Mouse (Mus musculus): ENCODE data around the gene Tmem274. TPM values are rescaled to one million over a fixed set of nuclear protein-coding genes. Genes with fewer than 3 reads are reported as not detected.

Gene Tmem274
- total RNA-seq, 2 experiments from 2014 or later: not detected

DNA sequence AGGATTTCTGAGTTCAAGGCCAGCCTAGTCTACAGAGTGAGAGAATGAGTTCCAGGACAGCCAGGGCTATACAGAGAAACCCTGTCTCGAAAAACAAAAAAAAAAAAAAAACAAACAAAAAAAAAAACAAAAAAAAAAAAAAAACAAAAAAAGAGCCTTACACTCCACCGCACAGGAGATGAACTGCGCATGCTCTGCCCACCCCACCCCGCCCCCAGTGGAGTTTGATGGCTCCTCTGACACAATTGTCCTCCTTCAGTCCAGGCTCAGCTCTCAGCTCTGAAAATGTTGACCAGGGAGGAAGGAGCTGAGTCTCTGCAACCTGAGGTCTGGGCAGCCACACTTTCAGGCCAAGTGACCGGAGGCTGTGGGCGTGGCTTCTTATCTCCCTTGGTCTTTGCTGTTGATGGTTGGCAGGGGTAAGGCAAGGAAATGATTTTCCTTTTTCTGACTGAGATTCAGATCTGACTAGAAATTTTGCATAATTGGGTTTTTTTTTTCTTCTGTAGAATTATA is 13.7 kb upstream of the Tmem274 start:
- ATAC-seq (replicated peaks; ENCODE audit: low FRiP score, low TSS enrichment, poor library complexity, severe bottlenecking): no peak

DNA sequence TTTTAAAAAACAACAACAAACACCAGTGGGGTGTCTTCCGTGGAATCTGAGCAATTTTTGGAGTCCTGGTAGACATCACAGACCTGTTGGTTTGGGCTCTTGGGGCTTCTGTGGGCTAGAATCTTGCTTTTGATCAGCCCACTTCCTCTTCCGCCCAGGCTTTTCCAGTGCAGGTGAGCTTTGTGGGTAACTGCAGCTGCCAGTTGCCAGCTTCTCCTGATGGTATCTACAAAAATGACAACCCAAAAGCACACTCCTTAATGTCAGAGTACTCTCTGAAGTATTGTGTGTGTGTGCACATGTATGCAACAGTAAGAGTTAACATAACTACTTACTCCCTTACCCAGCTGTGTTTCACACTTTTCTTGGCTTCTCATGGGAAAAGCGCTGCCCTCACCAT is 7.6 kb upstream of the Tmem274 start:
- no peak for ATAC-seq (replicated peaks; ENCODE audit: low FRiP score, low TSS enrichment, poor library complexity, severe bottlenecking)

DNA sequence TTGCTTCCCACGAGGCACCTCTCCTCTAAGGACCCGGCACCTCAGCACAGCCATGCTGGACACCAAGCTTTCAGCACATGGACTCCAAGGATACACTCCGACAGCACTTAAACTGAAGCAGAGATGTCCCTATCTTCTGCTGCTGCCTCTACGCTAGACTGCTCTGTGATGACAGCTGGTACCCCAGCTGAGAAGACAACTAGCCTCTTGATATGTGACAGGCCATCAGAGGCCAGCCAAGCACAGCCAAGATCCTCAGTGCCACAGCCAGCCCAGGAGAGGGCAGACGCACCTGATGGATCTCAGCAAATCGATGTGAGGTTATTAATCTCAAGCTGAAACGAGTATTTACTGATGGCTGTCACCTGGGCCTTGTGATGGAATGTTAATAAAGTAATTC is 2.1 kb upstream of the Tmem274 start:
- no peak for ATAC-seq (replicated peaks; ENCODE audit: low FRiP score, low TSS enrichment, poor library complexity, severe bottlenecking)

DNA sequence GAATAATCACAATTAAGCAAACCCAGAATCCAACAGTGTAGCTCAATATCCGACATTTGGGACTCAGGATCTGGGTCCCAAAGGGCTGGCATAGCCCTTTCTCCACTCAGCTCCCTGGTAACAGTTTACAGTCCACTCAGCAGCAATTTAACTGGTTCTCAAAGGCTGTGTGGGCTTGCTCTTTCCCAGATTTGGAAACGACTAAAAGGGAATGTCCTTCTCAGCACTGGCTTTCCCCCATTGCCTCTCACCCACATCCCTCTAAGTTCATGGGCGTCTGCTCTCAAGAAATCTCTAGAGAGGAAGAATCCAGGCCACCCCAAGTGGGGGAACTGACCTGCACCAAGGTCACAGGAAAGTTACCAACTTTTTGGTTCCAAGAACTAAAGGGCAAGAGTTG is 7.4 kb downstream of the Tmem274 start:
- no peak for ATAC-seq (replicated peaks; ENCODE audit: low FRiP score, low TSS enrichment, poor library complexity, severe bottlenecking)

DNA sequence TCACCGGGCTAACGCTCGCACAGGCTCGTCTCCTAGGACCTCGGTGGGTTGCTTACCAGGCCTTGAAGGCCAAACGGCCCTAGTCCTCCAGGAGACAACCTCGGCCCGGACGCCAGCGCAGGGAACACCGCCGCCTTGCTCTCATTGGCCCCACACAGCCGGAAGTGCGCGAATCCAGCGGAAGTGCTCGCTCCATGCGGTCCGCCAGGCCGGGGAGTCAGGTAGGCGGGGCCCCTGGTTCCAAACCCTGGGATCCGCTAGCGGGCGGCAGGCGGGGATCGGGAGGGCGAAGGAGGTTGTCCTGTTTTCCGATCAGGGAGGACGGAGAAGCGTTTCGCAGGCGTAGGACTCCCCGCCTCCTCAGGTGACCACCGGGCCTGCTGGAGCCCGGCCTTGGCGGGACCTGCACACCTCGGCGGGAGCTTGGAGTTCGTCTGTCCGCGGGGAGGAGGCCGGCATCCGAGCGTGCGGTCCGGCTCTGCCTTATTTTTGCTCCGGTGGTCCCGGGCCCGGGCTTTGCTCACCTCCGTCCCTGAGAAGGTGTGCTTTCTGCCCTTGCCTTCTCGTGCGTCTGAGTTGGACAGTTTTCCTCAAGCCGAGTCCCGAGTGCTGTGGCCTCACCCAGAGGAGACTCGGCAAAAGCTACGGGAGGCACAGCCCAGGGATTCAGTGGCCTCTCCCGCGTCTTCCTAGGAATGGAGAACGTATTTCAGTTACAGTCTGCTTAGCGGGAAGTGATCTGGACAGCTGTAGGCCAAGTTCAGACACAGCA is 8.1 kb downstream of the Tmem274 start, which contains the start of the genes Nmnat1 and Lzic:
Nmnat1 (minus strand) TSS at position 150 of the 772 bp plus-strand sequence.
Lzic (plus strand) TSS at position 177 of the 772 bp plus-strand sequence.
- ATAC-seq (replicated peaks; ENCODE audit: low FRiP score, low TSS enrichment, poor library complexity, severe bottlenecking): peak; percentile 98

DNA sequence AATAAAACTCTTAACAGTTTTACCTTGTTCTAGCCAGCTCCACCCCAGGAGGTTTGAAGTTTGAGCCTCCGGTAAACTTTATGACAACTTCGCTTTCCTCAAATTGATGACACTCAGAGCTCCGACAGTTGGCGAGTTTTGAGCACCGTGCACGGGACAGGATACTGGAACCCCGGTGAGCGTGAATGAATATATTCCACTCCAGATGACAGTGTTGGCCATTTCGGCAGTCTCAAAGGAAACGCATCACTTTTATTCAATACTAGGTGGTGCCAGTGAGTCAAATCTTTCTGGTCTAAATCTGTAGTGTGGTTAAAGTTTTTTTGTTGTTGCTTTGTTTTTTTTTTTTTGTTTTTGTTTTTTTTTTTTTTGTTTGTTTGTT is 8.6 kb downstream of the Tmem274 start:
- peak; percentile 69 for ATAC-seq (replicated peaks; ENCODE audit: low FRiP score, low TSS enrichment, poor library complexity, severe bottlenecking)

DNA sequence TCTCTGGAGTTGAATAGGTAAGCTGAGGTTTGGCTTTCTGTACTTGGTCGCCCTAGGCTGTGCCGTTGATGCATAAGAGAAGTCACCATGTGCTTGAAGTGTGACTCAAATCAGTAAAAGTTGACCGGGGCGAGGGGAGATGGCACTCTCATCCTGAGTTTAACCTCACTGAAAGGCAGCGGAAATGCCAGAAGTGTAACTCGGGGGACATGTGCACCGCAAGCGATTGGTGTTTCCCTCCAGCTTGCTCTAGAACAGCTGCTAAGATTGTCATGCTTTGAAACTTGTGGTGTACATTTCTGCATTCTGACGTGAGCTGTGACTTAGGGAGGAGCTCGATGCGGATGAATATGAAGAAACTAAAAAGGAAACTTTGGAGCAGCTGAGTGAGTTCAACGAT is 10.6 kb downstream of the Tmem274 start:
- no peak for ATAC-seq (replicated peaks; ENCODE audit: low FRiP score, low TSS enrichment, poor library complexity, severe bottlenecking)

DNA sequence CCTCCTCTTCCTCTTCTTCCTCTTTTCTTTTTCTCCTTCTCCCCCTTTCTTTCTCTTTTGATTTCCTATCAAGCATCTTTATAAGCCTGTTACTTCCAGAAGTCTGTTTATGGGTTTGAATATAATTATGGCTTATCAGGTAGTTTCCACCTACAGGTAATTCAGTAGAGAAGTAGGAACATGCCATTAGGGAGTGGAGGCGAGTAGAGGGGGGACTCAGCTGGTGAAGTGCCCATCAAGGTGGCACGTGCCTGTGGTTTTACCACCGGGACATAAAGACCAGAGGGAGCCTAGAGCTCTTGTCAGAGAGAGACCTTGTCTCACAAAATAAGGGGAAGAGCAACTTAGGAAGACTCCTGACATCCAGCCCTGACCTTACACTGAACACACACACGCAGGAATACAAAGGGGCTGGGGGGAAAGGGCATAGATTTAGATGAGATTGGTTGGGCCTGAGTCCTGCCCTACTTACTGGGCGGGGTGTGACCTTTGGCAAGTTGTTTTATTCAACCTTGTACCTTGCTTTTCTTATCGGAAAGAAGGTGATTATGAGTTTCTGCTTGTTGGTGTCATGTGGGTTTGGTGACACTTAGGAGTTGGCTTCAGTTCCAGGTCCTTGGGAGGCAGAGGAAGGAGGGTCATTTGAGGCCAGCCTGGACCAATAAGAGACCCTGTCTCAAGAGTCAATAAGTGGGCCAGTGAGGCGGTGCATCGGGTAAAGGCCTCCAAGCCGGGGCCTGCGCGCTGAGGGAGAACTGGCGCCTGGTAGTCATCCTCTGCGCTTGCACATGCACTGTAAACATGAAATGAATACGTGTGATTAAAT is 12.4 kb downstream of the Tmem274 start:
- no peak for ATAC-seq (replicated peaks; ENCODE audit: low FRiP score, low TSS enrichment, poor library complexity, severe bottlenecking)

DNA sequence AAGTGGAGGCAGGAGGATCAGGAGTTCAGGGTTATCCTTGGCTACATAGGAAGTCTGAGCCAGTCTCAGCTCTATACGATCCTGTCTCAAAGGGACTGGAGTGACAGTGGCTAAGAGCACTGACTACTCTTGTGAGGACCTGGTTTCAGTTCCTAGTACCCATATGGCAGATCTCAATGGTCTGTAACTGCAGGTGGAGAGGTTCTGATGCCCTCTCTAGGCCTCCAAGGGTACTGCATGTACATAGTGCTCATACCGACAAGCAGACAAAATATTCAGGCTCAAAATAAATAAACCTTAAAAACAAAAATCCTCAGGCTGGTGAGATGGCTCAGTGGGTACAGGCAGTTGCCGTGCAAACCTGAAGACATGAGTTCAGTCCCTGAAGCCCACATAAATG is 14.0 kb downstream of the Tmem274 start:
- 0 out of 2 replicates have a peak, but pooled peaks have one; percentile 34 for ATAC-seq (replicated peaks; ENCODE audit: low FRiP score, low TSS enrichment, poor library complexity, severe bottlenecking)

DNA sequence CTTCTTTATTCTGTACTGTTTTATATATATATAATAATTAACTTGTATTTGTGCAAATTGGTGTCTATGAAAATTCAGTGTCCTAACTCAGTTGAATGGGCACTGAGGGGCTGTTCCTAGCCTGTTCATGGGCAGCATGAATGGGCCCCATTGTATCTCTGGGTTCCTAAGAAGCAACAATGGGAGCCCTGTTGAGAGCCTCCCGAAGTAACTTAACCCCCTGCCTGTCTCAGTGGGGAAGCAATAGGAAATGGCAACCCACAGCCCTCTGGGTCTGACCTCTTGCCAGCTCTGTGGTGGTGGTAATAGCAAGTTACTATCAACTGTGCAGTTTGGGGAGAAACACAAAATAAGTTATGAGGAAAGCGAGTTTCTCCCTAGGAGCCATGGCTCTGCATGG is 19.4 kb downstream of the Tmem274 start:
- ATAC-seq (replicated peaks; ENCODE audit: low FRiP score, low TSS enrichment, poor library complexity, severe bottlenecking): no peak

DNA sequence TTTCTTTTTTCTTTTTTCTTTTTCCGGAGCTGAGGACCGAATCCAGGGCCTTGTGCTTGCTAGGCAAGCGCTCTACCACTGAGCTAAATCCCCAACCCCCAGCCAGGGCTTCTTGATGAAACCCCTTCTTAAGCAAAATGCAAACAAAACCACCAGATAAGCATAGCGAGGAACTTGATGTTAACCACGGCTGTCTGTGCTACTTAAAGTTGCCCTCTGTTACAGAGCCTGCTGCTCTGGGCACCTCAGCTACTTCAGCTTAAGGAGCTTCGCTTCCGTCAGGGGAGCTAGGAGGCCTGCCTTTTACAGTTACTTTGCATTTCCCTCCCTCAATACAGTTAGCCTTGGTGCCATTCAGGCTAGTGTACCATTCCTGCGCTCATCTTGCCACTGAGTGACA is 21.7 kb downstream of the Tmem274 start:
- no peak for ATAC-seq (replicated peaks; ENCODE audit: low FRiP score, low TSS enrichment, poor library complexity, severe bottlenecking)

DNA sequence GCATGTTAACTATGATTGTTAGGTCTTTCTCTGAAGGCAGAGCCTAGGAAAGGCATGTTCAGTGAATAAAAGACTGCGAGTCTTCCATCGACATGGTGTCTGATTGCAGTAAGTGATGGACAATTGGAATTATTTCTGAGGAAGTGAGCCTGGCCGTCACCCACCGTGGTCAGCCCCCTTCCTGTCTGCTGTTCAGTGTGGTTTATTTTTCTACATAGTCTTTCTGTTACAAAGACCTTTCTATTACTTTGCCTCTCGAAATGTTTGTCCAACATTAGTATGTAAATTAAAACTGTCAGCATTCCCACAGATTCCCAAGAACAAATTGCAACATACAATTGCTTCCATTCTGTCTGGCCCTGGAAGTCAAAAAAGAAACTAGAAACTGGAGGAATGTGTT is 22.6 kb downstream of the Tmem274 start:
- no peak for ATAC-seq (replicated peaks; ENCODE audit: low FRiP score, low TSS enrichment, poor library complexity, severe bottlenecking)

DNA sequence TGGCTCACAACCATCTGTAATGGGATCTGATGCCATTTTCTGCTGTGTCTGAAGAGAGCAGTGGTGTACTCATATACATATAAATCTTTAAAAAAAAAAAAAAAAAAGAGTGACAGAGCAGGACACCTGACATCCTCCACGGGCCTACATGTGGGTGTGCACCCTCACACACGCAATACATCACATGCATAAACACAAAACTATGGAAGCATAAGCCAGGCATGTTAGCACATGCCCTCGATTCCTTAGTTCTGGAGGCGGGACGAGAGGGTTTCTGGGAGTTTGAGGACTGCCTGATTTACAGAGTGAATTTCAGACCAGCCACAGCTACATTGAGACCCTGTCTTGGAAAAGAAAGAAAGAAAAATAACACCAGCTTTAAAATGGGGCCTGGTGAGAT is 27.2 kb downstream of the Tmem274 start:
- ATAC-seq (replicated peaks; ENCODE audit: low FRiP score, low TSS enrichment, poor library complexity, severe bottlenecking): no peak

DNA sequence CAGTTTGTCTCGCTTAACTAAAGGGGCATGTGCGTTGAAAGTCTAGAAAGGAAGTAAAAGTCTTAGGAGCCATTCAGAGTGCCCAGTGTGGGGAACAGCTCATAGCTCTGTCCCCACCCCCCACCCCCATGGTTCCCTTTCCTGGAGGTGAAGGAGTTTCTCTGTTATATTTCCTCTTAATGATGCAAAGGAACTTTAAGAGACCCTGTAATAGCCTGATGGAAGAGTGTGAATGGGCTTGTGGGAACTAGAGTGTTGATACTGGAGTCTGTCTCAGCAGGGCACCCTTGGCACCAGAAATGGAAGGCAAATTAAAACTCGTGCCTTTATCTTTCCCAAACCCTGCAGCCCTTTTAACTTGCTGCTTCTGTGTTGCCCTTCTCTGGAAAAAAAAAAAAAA is 27.7 kb downstream of the Tmem274 start:
- ATAC-seq (replicated peaks; ENCODE audit: low FRiP score, low TSS enrichment, poor library complexity, severe bottlenecking): no peak

DNA sequence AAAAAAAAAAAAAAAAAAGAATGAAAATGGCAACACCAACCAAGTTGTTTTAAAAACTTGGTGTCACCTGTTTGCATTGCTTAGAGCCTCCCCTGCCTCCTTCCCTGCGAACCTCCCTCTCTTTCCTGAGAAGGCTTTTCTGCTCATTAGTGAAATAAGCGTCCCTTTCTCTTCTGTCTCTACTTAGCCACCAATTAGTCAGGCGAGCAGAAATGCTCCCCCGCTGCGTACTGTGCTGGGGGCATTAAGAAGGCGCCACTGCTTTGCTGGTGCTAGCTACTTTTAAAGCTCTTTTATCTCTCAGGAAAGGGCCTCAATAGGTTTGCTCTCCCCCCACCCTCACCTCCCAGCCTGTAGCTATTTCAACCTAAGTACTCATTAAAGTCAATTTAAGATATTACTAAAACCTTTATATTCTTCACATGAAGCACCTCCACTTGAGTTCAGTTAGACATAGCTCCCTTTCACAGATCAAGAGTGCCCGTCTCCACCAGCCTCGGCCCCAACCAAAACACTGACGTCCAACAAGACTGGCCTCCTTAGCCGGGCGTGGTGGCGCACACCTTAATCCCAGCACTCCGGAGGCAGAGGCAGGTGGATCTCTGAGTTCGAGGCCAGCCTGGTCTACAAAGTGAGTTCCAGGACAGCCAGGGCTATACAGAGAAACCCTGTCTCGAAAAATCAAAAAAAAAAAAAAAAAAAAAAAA is 28.2 kb downstream of the Tmem274 start:
- ATAC-seq (replicated peaks; ENCODE audit: low FRiP score, low TSS enrichment, poor library complexity, severe bottlenecking): no peak

DNA sequence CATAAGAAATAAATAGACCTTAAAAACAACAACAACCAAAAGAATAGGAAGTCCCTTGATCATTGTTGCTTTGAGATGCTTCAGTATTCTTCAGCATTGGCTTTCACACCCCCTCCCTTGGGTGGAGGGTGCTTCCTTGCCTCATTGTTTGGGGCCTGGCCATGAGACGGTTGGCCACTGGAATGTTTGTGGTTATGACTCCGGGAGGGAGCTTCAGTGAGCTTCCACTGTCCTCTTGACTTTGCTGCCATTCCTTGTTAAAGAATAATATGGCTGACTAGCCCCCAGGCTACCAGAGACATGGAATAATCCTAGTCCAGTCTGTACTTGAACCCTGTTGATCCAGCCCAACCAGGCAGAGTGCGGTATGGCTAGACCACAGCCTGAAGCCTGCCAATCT is 29.7 kb downstream of the Tmem274 start:
- ATAC-seq (replicated peaks; ENCODE audit: low FRiP score, low TSS enrichment, poor library complexity, severe bottlenecking): no peak

DNA sequence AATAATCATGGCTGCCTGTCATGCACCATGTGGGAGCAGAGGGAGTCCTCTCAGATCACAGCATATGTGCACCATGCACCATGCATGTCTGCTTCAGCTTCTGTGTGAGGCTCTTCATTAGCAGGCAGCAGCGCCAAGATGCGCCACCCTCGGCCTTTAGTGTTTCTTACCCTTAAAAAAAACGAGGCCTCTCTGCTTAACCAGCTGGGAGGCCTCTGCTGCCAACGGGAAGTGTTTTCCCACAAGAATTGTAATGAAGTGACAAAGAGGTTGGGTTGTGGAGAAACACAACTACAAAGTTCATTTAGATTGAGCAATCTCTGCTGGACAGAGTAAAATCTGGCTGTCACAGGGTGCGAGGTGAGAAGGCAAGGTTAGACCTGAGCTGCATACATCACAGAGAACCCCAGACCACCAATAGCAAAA is 34.1 kb downstream of the Tmem274 start:
- no peak for ATAC-seq (replicated peaks; ENCODE audit: low FRiP score, low TSS enrichment, poor library complexity, severe bottlenecking)

DNA sequence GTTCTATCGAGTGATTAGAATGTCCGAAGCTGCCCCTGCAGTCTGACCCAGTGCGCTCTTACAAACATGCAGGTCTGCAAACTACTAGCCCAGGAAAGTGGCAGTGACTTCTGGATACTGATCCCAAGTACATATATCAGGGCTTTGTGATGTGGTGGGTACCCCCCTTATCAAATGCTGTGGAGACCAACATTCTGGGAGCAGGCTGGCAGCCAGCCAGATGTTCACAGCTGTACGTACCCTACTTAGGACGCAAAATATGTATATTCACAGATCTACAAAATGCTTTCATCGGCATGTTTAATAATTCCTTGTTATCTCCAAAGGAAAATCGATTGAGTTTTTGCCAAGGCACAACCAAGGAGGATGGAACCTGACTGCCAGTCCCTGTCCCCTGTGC is 34.9 kb downstream of the Tmem274 start:
- no peak for ATAC-seq (replicated peaks; ENCODE audit: low FRiP score, low TSS enrichment, poor library complexity, severe bottlenecking)

DNA sequence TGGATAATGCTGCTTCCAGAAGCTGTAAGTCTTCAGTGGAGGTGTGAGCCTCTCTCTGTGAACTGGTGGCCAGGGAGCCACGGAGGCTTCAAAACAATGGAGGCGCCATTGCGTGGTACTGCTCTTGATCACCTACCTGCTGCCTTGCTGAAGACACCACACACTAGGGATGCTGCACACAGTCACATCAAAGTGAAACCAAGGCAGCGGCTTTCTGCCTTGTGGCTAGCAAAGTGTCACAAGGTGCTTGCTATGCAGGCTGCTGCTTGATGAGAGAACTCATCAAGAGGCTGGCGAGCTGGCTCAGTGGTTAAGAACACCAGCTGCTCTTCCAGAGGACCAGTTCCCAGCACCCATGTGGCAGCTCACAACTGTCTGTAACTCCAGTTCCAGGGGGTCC is 38.5 kb downstream of the Tmem274 start:
- no peak for ATAC-seq (replicated peaks; ENCODE audit: low FRiP score, low TSS enrichment, poor library complexity, severe bottlenecking)

DNA sequence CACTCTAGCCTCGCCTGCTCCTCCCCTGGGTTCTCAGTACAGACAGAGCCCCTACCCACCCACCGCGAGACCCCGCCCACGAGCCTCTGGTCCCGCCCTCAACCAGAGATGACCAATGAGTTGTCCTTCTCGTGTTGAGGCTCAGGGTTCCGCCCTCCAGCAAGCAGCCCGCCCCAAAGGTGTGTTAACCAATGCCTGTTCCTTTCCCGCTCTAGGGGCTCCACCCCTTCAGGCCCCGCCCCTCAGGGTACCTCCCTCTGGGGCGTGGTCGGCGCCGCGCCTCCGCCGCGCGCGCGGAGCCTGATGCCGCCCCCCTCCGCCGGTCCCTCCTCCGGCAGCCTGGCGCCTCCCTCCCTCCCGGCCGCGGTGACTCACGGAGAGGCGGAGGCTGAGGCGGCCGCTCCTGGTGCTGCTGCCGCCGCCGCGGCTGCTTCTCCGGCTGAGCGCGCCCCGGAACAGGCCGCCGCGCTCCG is 40.7 kb downstream of the Tmem274 start, which contains the start of gene Ctnnbip1:
Ctnnbip1 (plus strand) TSS at position 369 of the 473 bp plus-strand sequence.
- ATAC-seq (replicated peaks; ENCODE audit: low FRiP score, low TSS enrichment, poor library complexity, severe bottlenecking): peak; percentile 99
